ENCODE assay signal across 27 mouse cellular contexts in genomic region chr3:108957976-108958375, GRCm38 (mm10). TPM values are rescaled to one million over a fixed set of nuclear protein-coding genes. Genes with fewer than 3 reads are reported as not detected.
DNase-seq lines count a peak whose midpoint lies in the region; ATAC-seq lines count a peak whose summit lies in the region.
"Had no signal": no experiment of that assay in that cellular context is flagged by ENCODE, and none has a peak within 500 bp of the region (broad histone marks: within the 10 kb centered on the region; RNA-seq: fewer than 3 reads in every experiment).

No protein-coding gene starts in this region.

- no peaks in the 10 kb centered on the region for H3K36me3 ChIP-seq in lung, embryonic 16.5 days (ENCODE audit: control insufficient read depth, insufficient read depth, low read length)
- no peaks in the 10 kb centered on the region for H3K36me3 ChIP-seq in hindbrain, embryonic 11.5 days (ENCODE audit: control insufficient read depth, insufficient read depth, low read length)
- H3K36me3 ChIP-seq: embryonic facial prominence, embryonic 10.5 days; G1E; heart, embryonic 12.5 days; hindbrain, embryonic 12.5 days had no signal

- H3K4me3 ChIP-seq in lung, embryonic 16.5 days (ENCODE audit: low read length): no peak overlapping the region
- no peak overlapping the region for H3K4me3 ChIP-seq in hindbrain, embryonic 11.5 days (ENCODE audit: low read depth, low read length)
- H3K4me3 ChIP-seq: embryonic facial prominence, embryonic 10.5 days; heart, embryonic 12.5 days; hindbrain, embryonic 12.5 days had no signal

- ATAC-seq in lung, embryonic 16.5 days (ENCODE audit: low read depth): peak; percentile 46; the same call in 1 of the 2 replicates
- ATAC-seq in granulocyte monocyte progenitor cell, adult 5-6 weeks (replicated peaks; ENCODE audit: poor library complexity, severe bottlenecking): peak; percentile 28
- no peak for ATAC-seq in hindbrain, embryonic 11.5 days (ENCODE audit: low FRiP score)
- ATAC-seq: activated CD4-positive, CD25-positive, alpha-beta regulatory T cell, adult 4 months; forebrain, embryonic 16.5 days; hindbrain, postnatal 0 days had no signal

- H3K27me3 ChIP-seq in lung, embryonic 16.5 days (ENCODE audit: control insufficient read depth, insufficient read depth, low read depth, low read length): no peaks in the 10 kb centered on the region
- H3K27me3 ChIP-seq in hindbrain, embryonic 11.5 days (ENCODE audit: control insufficient read depth, insufficient read depth, low read length): no peaks in the 10 kb centered on the region
- H3K27me3 ChIP-seq: heart, embryonic 12.5 days; hindbrain, embryonic 12.5 days had no signal

- no peaks in the 10 kb centered on the region for H3K9me3 ChIP-seq in lung, embryonic 16.5 days (ENCODE audit: control insufficient read depth, low read length)
- no peaks in the 10 kb centered on the region for H3K9me3 ChIP-seq in hindbrain, embryonic 11.5 days (ENCODE audit: control insufficient read depth, low read length)
- H3K9me3 ChIP-seq: embryonic facial prominence, embryonic 10.5 days; G1E; heart, embryonic 12.5 days; hindbrain, embryonic 12.5 days had no signal

- DNase-seq in lung, postnatal 10 days: no peak
- DNase-seq in 3T3-L1 (ENCODE audit: low read depth, low spot score): peak; percentile 67
- peak; percentile 65 for DNase-seq in Muller cell, postnatal 12 days (ENCODE audit: inconsistent ontology term)
- no peak for DNase-seq in spleen, postnatal 36 days (ENCODE audit: low spot score in 2 of 2)
- DNase-seq in hindbrain, embryonic 11.5 days (ENCODE audit: low spot score): no peak
- DNase-seq: adrenal gland, postnatal 14 days; cerebellum, adult 18-20 months; cerebellum, adult 9-11 months; cerebellum, postnatal 36 days; gastrocnemius, postnatal 10 days; heart, postnatal 36 days had no signal

- no peak overlapping the region for H3K9ac ChIP-seq in lung, embryonic 16.5 days (ENCODE audit: low read length)
- no peak overlapping the region for H3K9ac ChIP-seq in hindbrain, embryonic 11.5 days (ENCODE audit: low read depth, low read length)
- H3K9ac ChIP-seq: heart, embryonic 12.5 days; hindbrain, embryonic 12.5 days had no signal

- H3K4me2 ChIP-seq in lung, embryonic 16.5 days (ENCODE audit: low read depth, low read length): no peak overlapping the region
- H3K4me2 ChIP-seq in hindbrain, embryonic 11.5 days (replicated peaks; ENCODE audit: low read depth, low read length): no peak overlapping the region
- H3K4me2 ChIP-seq: heart, embryonic 12.5 days; hindbrain, embryonic 12.5 days had no signal

- no peak overlapping the region for H3K27ac ChIP-seq in lung, embryonic 16.5 days (ENCODE audit: low read length)
- H3K27ac ChIP-seq in hindbrain, embryonic 11.5 days (ENCODE audit: low read depth, low read length): no peak overlapping the region
- H3K27ac ChIP-seq: embryonic facial prominence, embryonic 10.5 days; hindbrain, embryonic 12.5 days; hindbrain, postnatal 0 days had no signal

- H3K4me1 ChIP-seq in lung, embryonic 16.5 days (replicated peaks; ENCODE audit: control insufficient read depth, insufficient read depth, low read length): peaks cover 11% of the 10 kb centered on the region
- peaks cover 8% of the 10 kb centered on the region for H3K4me1 ChIP-seq in hindbrain, embryonic 11.5 days (replicated peaks; ENCODE audit: control insufficient read depth, insufficient read depth, low read length)

RNA-seq across cellular contexts. Expression of gene Gm9857, which starts 17.7 kb away (rescaled TPM):
- polyA plus RNA-seq in lung, embryonic 16.5 days (2015; fragmentation: Nextera tagmentation; extraction: Ambion mirVana): not detected in 2 replicates
- total RNA-seq in granulocyte monocyte progenitor cell, adult 5-6 weeks (2014; fragmentation: Nextera tagmentation): not detected in 2 replicates
- not detected in 2 replicates for total RNA-seq in granulocyte monocyte progenitor cell, adult 5-6 weeks (2017)
- polyA plus RNA-seq in hindbrain, embryonic 11.5 days (2014; fragmentation: Nextera tagmentation; extraction: Ambion mirVana): 0.52 TPM in 1 of 2 replicates, not detected in the other
- total RNA-seq: adrenal gland, adult 18-20 months; adrenal gland, postnatal 14 days; G1E; gastrocnemius, postnatal 10 days; gastrocnemius, postnatal 4 days; heart, adult 8-10 months; heart, postnatal 36 days; hindbrain, postnatal 0 days had no signal
- polyA plus RNA-seq: activated CD4-positive, CD25-positive, alpha-beta regulatory T cell, adult 4 months; embryonic facial prominence, embryonic 10.5 days; embryonic facial prominence, embryonic 14.5 days; forebrain, embryonic 11.5 days; G1E; heart, embryonic 12.5 days; heart, embryonic 16.5 days; hindbrain, embryonic 12.5 days; intestine, embryonic 14.5 days had no signal

RNA-seq across cellular contexts. Expression of gene Henmt1, which starts 18.3 kb away (rescaled TPM):
- polyA plus RNA-seq in lung, embryonic 16.5 days (2015; fragmentation: Nextera tagmentation; extraction: Ambion mirVana): 0.33 and 0.43 TPM in 2 replicates
- total RNA-seq in granulocyte monocyte progenitor cell, adult 5-6 weeks (2014; fragmentation: Nextera tagmentation): not detected in 2 replicates
- total RNA-seq in granulocyte monocyte progenitor cell, adult 5-6 weeks (2017): not detected in 2 replicates
- 0.52 and 0.84 TPM in 2 replicates for polyA plus RNA-seq in hindbrain, embryonic 11.5 days (2014; fragmentation: Nextera tagmentation; extraction: Ambion mirVana)
- total RNA-seq: adrenal gland, adult 18-20 months; adrenal gland, postnatal 14 days; gastrocnemius, postnatal 10 days; gastrocnemius, postnatal 4 days; heart, adult 8-10 months; heart, postnatal 36 days had no signal
- polyA plus RNA-seq: G1E had no signal

RNA-seq across cellular contexts. Expression of gene Prpf38b, which starts 46.4 kb away (rescaled TPM):
- polyA plus RNA-seq in lung, embryonic 16.5 days (2015; fragmentation: Nextera tagmentation; extraction: Ambion mirVana): 67.8 and 69.6 TPM in 2 replicates
- total RNA-seq in granulocyte monocyte progenitor cell, adult 5-6 weeks (2014; fragmentation: Nextera tagmentation): 113 and 174 TPM in 2 replicates
- total RNA-seq in granulocyte monocyte progenitor cell, adult 5-6 weeks (2017): 211 and 237 TPM in 2 replicates
- 84.4 and 85.3 TPM in 2 replicates for polyA plus RNA-seq in hindbrain, embryonic 11.5 days (2014; fragmentation: Nextera tagmentation; extraction: Ambion mirVana)

Comparison
In these comparisons a context has a peak if more than half of its experiments do, and no peak if none do; other contexts are left out.
1. DNase-seq: peak in 3T3-L1 (single experiment) and Muller cell, postnatal 12 days (single experiment); none in lung, postnatal 10 days (single experiment), spleen, postnatal 36 days (0 of 2) and hindbrain, embryonic 11.5 days (single experiment).